Mouse (Mus musculus): ENCODE data around the gene Rars2. TPM values are rescaled to one million over a fixed set of nuclear protein-coding genes. Genes with fewer than 3 reads are reported as not detected.
"Not testable (repeated sequence)": the region's sequence is repeated elsewhere in the genome, so short reads cannot be mapped to it uniquely, and the experiment has no call there.

Rars2 gene
- 59.6 and 67.4 TPM in 2 replicates for polyA plus RNA-seq (2015; fragmentation: Nextera tagmentation; extraction: Ambion mirVana)

- ATAC-seq (replicated peaks; ENCODE audit: low FRiP score, low read depth) = peak; percentile 98
Observed at GRCm38 (mm10) chr4:34614630-34615094, at the start of gene Rars2, which contains the start of gene Orc3. TSS of gene Rars2 (plus strand) at chr4:34614957. TSS of gene Orc3 (minus strand) at chr4:34614944.

GRCm38 (mm10) chr4:34566226-34566625, 48.5 kb upstream of the Rars2 start:
- Histone ChIP-seq H3K4me1 (replicated peaks; ENCODE audit: insufficient read depth, low read length) (no peaks in the 10 kb centered on the region), H3K9ac (ENCODE audit: low read depth, low read length) (no peak overlapping the region), H3K4me3 (replicated peaks; ENCODE audit: low read depth, low read length) (no peak overlapping the region), H3K27ac (no peak overlapping the region), H3K4me2 (ENCODE audit: low read length) (no peak overlapping the region), H3K9me3 (replicated peaks; ENCODE audit: low read length) (no peaks in the 10 kb centered on the region), H3K36me3 (ENCODE audit: insufficient read depth, low read length) (peaks cover 22% of the 10 kb centered on the region; the same call in 1 of the 2 replicates), H3K27me3 (ENCODE audit: insufficient read depth, low read length) (no peaks in the 10 kb centered on the region)
- 85% methylated on average over 6 of the region's 6 CpGs for WGBS
- ATAC-seq (replicated peaks; ENCODE audit: low FRiP score, low read depth) = no peak
- no peak for TF ChIP-seq CTCF (IDR thresholded peaks at IDR 0.05; ENCODE audit: low read depth)
- DNase-seq (ENCODE audit: low spot score) = no peak

More at GRCm38 (mm10) chr4:34614630-34615094, at the start of gene Rars2, which contains the start of gene Orc3:
- Histone ChIP-seq H3K9ac (ENCODE audit: low read depth, low read length) (peak within 1 kb of the TSS; percentile 77), H3K27me3 (ENCODE audit: insufficient read depth, low read length) (no peaks in the 10 kb centered on the region), H3K27ac (peak within 1 kb of the TSS; percentile 89), H3K4me2 (ENCODE audit: low read length) (peak within 1 kb of the TSS; percentile 90), H3K36me3 (ENCODE audit: insufficient read depth, low read length) (no peaks in the 10 kb centered on the region), H3K9me3 (replicated peaks; ENCODE audit: low read length) (no peaks in the 10 kb centered on the region), H3K4me3 (replicated peaks; ENCODE audit: low read depth, low read length) (peak within 1 kb of the TSS; percentile 83), H3K4me1 (replicated peaks; ENCODE audit: insufficient read depth, low read length) (peaks cover 13% of the 10 kb centered on the region)
- DNase-seq (ENCODE audit: low spot score) = peak; percentile 95
- peak; percentile 35; the same call in 1 of the 2 replicates for TF ChIP-seq CTCF (IDR thresholded peaks at IDR 0.05; ENCODE audit: low read depth)
- under 1% methylated on average over 42 of the region's 42 CpGs for WGBS

DNA sequence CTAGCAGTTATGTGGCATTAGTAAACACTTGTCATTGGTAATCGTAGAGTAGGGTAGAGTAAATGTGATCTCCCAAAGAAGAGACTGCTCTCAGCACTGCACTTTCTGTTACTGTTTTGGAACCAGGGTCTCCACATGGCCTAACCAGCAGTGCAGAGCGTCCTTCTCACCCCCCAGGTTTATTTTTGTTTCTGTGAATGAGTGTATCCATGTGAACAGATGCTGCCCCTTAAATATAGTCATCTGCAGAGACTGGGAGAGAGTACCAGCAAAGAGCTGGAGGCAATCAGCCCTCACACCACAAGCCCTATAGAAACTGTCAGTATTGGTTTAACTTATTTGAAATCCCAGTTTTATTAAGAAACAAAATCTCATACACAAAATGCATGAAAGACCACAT, 41.9 kb upstream of the Rars2 start:
- TF ChIP-seq CTCF (IDR thresholded peaks at IDR 0.05; ENCODE audit: low read depth) = no peak
- Histone ChIP-seq H3K4me2 (ENCODE audit: low read length) (no peak overlapping the region), H3K9ac (ENCODE audit: low read depth, low read length) (no peak overlapping the region), H3K27me3 (ENCODE audit: insufficient read depth, low read length) (no peaks in the 10 kb centered on the region), H3K36me3 (ENCODE audit: insufficient read depth, low read length) (peaks cover 58% of the 10 kb centered on the region), H3K27ac (no peak overlapping the region), H3K4me3 (replicated peaks; ENCODE audit: low read depth, low read length) (no peak overlapping the region), H3K4me1 (replicated peaks; ENCODE audit: insufficient read depth, low read length) (no peaks in the 10 kb centered on the region), H3K9me3 (replicated peaks; ENCODE audit: low read length) (no peaks in the 10 kb centered on the region)
- DNase-seq (ENCODE audit: low spot score) (no peak), ATAC-seq (replicated peaks; ENCODE audit: low FRiP score, low read depth) (no peak)
- 84% methylated on average over 2 of the region's 2 CpGs for WGBS

DNA sequence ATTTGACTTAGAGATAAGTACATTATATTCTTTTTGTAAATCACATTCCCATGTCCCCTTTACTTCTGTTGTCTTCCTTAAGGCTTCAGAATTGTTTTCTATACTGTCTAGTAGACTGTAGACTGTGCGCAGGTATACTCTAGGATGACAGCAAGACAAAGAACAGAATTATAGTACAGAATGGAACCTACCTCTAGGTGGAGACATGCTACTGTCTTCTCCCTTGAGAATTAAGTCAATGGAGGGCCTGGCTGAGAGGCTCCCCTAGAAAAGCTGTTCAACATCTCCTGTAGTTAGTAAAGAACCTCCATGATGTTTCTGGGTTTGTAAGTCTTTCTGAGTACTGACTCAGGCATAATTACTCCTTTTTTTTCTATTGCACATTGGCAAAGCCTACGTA, 37.7 kb upstream of the Rars2 start:
- Histone ChIP-seq H3K27ac (no peak overlapping the region), H3K4me1 (replicated peaks; ENCODE audit: insufficient read depth, low read length) (no peaks in the 10 kb centered on the region), H3K36me3 (ENCODE audit: insufficient read depth, low read length) (peaks cover 63% of the 10 kb centered on the region), H3K4me2 (ENCODE audit: low read length) (no peak overlapping the region), H3K4me3 (replicated peaks; ENCODE audit: low read depth, low read length) (no peak overlapping the region), H3K9ac (ENCODE audit: low read depth, low read length) (no peak overlapping the region), H3K27me3 (ENCODE audit: insufficient read depth, low read length) (no peaks in the 10 kb centered on the region), H3K9me3 (replicated peaks; ENCODE audit: low read length) (no peaks in the 10 kb centered on the region)
- peak; percentile 55 for TF ChIP-seq CTCF (IDR thresholded peaks at IDR 0.05; ENCODE audit: low read depth)
- ATAC-seq (replicated peaks; ENCODE audit: low FRiP score, low read depth) = no peak
- WGBS = 92% methylated on average over 2 of the region's 2 CpGs
- peak; percentile 51 for DNase-seq (ENCODE audit: low spot score)

- no peak; the same call in 1 of the 2 replicates for TF ChIP-seq CTCF (IDR thresholded peaks at IDR 0.05; ENCODE audit: low read depth)
- H3K4me2 ChIP-seq (ENCODE audit: low read length) = no peak overlapping the region
- no peak for DNase-seq (ENCODE audit: low spot score)
- H3K36me3 ChIP-seq (ENCODE audit: insufficient read depth, low read length) = peaks cover 63% of the 10 kb centered on the region
- no peak overlapping the region for H3K4me3 ChIP-seq (replicated peaks; ENCODE audit: low read depth, low read length)
- WGBS = 79% methylated on average over 1 of the region's 1 CpGs
- H3K9me3 ChIP-seq (replicated peaks; ENCODE audit: low read length) = no peaks in the 10 kb centered on the region
- H3K4me1 ChIP-seq (replicated peaks; ENCODE audit: insufficient read depth, low read length) = no peaks in the 10 kb centered on the region
- ATAC-seq (replicated peaks; ENCODE audit: low FRiP score, low read depth) = no peak
- H3K27me3 ChIP-seq (ENCODE audit: insufficient read depth, low read length) = no peaks in the 10 kb centered on the region
- no peak overlapping the region for H3K9ac ChIP-seq (ENCODE audit: low read depth, low read length)
- no peak overlapping the region for H3K27ac ChIP-seq
Observed at GRCm38 (mm10) chr4:34579215-34579614, 35.5 kb upstream of the Rars2 start.

- WGBS = 82% methylated on average over 1 of the region's 1 CpGs
Observed at GRCm38 (mm10) chr4:34581489-34581888, 33.3 kb upstream of the Rars2 start.

DNA sequence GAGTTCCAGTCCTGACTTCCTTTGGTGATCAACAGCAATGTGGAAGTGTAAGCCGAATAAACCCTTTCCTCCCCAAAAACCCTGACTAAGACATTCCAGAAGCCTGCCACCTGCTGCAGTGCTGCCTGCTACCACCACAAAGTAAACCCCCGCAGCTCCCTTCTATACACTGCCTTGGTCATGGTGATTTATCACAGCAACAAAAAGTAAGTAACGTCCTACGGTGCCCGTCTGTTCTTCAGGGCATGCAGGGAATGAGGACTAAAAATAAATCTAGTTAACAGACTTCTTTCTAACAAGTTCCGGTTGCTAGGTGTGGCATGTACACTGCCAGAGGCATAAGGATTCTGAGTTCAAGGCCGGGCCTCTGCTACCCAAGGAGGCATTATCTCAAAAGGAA, 32.8 kb upstream of the Rars2 start:
- no peak for DNase-seq (ENCODE audit: low spot score)
- no peaks in the 10 kb centered on the region for H3K9me3 ChIP-seq (replicated peaks; ENCODE audit: low read length)
- H3K27ac ChIP-seq = no peak overlapping the region
- WGBS = 51% methylated on average over 7 of the region's 7 CpGs
- H3K4me2 ChIP-seq (ENCODE audit: low read length) = no peak overlapping the region
- H3K4me3 ChIP-seq (replicated peaks; ENCODE audit: low read depth, low read length) = no peak overlapping the region
- no peak for ATAC-seq (replicated peaks; ENCODE audit: low FRiP score, low read depth)
- TF ChIP-seq CTCF (IDR thresholded peaks at IDR 0.05; ENCODE audit: low read depth) = no peak
- 0 out of 2 replicates have a peak, but pooled peaks cover 3% of the 10 kb centered on the region for H3K4me1 ChIP-seq (replicated peaks; ENCODE audit: insufficient read depth, low read length)
- no peak overlapping the region for H3K9ac ChIP-seq (ENCODE audit: low read depth, low read length)
- peaks cover 43% of the 10 kb centered on the region for H3K36me3 ChIP-seq (ENCODE audit: insufficient read depth, low read length)
- no peaks in the 10 kb centered on the region for H3K27me3 ChIP-seq (ENCODE audit: insufficient read depth, low read length)

More at GRCm38 (mm10) chr4:34581489-34581888, 33.3 kb upstream of the Rars2 start:
- not testable (repeated sequence) for H3K27me3 ChIP-seq (ENCODE audit: insufficient read depth, low read length); H3K27ac ChIP-seq; H3K9ac ChIP-seq (ENCODE audit: low read depth, low read length); DNase-seq (ENCODE audit: low spot score); H3K4me1 ChIP-seq (replicated peaks; ENCODE audit: insufficient read depth, low read length); H3K4me3 ChIP-seq (replicated peaks; ENCODE audit: low read depth, low read length); H3K4me2 ChIP-seq (ENCODE audit: low read length); ATAC-seq (replicated peaks; ENCODE audit: low FRiP score, low read depth); H3K9me3 ChIP-seq (replicated peaks; ENCODE audit: low read length)
- H3K36me3 ChIP-seq (ENCODE audit: insufficient read depth, low read length) = peaks cover 48% of the 10 kb centered on the region

All from kidney, postnatal 0 days (tissue).